Mouse (Mus musculus): Measurements from ENCODE around the gene Zbtb16. TPM values are rescaled to one million over a fixed set of nuclear protein-coding genes. Genes with fewer than 3 reads are reported as not detected.

The Zbtb16 gene
- polyA plus RNA-seq, 1 experiment from 2014 or later = 2.5 TPM

GRCm38 (mm10) chr9:48740098-48740505 is 95.9 kb downstream of the Zbtb16 start:
- Histone ChIP-seq H3K36me3 (replicated peaks; ENCODE audit: insufficient read depth, low read length) (no peaks in the 10 kb centered on the region; the same call in 1 of the 2 replicates), H3K4me1 (ENCODE audit: insufficient read depth) (peaks cover 32% of the 10 kb centered on the region), H3K4me2 (ENCODE audit: low read depth, low read length) (peak overlapping the region; percentile 29), H3K4me3 (ENCODE audit: low read depth, low read length) (no peak overlapping the region), H3K27me3 (ENCODE audit: insufficient read depth, low read length) (no peaks in the 10 kb centered on the region), H3K27ac (ENCODE audit: low read depth) (peak overlapping the region; percentile 83), H3K9ac (replicated peaks) (no peak overlapping the region), H3K9me3 (ENCODE audit: low read length) (no peaks in the 10 kb centered on the region)
- DNase-seq (peak; percentile 92), ATAC-seq (peak; percentile 73)
- TF ChIP-seq CTCF (IDR thresholded peaks at IDR 0.05; ENCODE audit: low read depth) (no peak), EP300 (IDR thresholded peaks at IDR 0.05; ENCODE audit: low read depth) (peak; percentile 97)
- WGBS (ENCODE audit: insufficient replicate concordance) = 13% methylated on average over 11 of the region's 11 CpGs

GRCm38 (mm10) chr9:48738795-48739476 is 97.1 kb downstream of the Zbtb16 start:
- H3K4me3 ChIP-seq (ENCODE audit: low read depth, low read length) = no peak overlapping the region
- TF ChIP-seq EP300 (IDR thresholded peaks at IDR 0.05; ENCODE audit: low read depth) (no peak), CTCF (IDR thresholded peaks at IDR 0.05; ENCODE audit: low read depth) (no peak)
- 76% methylated on average over 9 of the region's 9 CpGs for WGBS (ENCODE audit: insufficient replicate concordance)

GRCm38 (mm10) chr9:48737911-48738310 is 98.1 kb downstream of the Zbtb16 start:
- H3K27ac ChIP-seq (ENCODE audit: low read depth) = peak overlapping the region; percentile 86
- no peak for TF ChIP-seq EP300 (IDR thresholded peaks at IDR 0.05; ENCODE audit: low read depth)
- TF ChIP-seq CTCF (IDR thresholded peaks at IDR 0.05; ENCODE audit: low read depth) = no peak
- H3K4me2 ChIP-seq (ENCODE audit: low read depth, low read length) = no peak overlapping the region
- H3K36me3 ChIP-seq (replicated peaks; ENCODE audit: insufficient read depth, low read length) = no peaks in the 10 kb centered on the region; the same call in 1 of the 2 replicates
- WGBS (ENCODE audit: insufficient replicate concordance) = 65% methylated on average over 2 of the region's 2 CpGs
- no peak overlapping the region for H3K9ac ChIP-seq (replicated peaks)
- H3K4me1 ChIP-seq (ENCODE audit: insufficient read depth) = peaks cover 19% of the 10 kb centered on the region
- no peak overlapping the region for H3K4me3 ChIP-seq (ENCODE audit: low read depth, low read length)
- no peak for DNase-seq
- ATAC-seq = no peak
- no peaks in the 10 kb centered on the region for H3K27me3 ChIP-seq (ENCODE audit: insufficient read depth, low read length)
- no peaks in the 10 kb centered on the region for H3K9me3 ChIP-seq (ENCODE audit: low read length)

More at GRCm38 (mm10) chr9:48738795-48739476, 97.1 kb downstream of the Zbtb16 start:
- Histone ChIP-seq H3K9ac (replicated peaks) (no peak overlapping the region), H3K9me3 (ENCODE audit: low read length) (no peaks in the 10 kb centered on the region), H3K27ac (ENCODE audit: low read depth) (peak overlapping the region; percentile 86; the same call in 1 of the 2 replicates), H3K36me3 (replicated peaks; ENCODE audit: insufficient read depth, low read length) (no peaks in the 10 kb centered on the region; the same call in 1 of the 2 replicates), H3K4me2 (ENCODE audit: low read depth, low read length) (no peak overlapping the region), H3K27me3 (ENCODE audit: insufficient read depth, low read length) (no peaks in the 10 kb centered on the region), H3K4me1 (ENCODE audit: insufficient read depth) (peaks cover 23% of the 10 kb centered on the region)
- no peak for DNase-seq
- ATAC-seq = no peak

- Histone ChIP-seq H3K27me3 (ENCODE audit: insufficient read depth, low read length) (no peaks in the 10 kb centered on the region), H3K9ac (replicated peaks) (peak overlapping the region; percentile 27; the same call in 1 of the 2 replicates), H3K4me3 (ENCODE audit: low read depth, low read length) (no peak overlapping the region), H3K27ac (ENCODE audit: low read depth) (peak overlapping the region; percentile 86), H3K36me3 (replicated peaks; ENCODE audit: insufficient read depth, low read length) (no peaks in the 10 kb centered on the region; the same call in 1 of the 2 replicates), H3K4me2 (ENCODE audit: low read depth, low read length) (no peak overlapping the region), H3K9me3 (ENCODE audit: low read length) (no peaks in the 10 kb centered on the region), H3K4me1 (ENCODE audit: insufficient read depth) (peaks cover 23% of the 10 kb centered on the region)
- peak; percentile 62 for ATAC-seq
- TF ChIP-seq EP300 (IDR thresholded peaks at IDR 0.05; ENCODE audit: low read depth) = peak; percentile 96
- TF ChIP-seq CTCF (IDR thresholded peaks at IDR 0.05; ENCODE audit: low read depth) = no peak
- DNase-seq = peak; percentile 69
- WGBS (ENCODE audit: insufficient replicate concordance) = 49% methylated on average over 13 of the region's 13 CpGs
Measured at GRCm38 (mm10) chr9:48737210-48737850, 98.7 kb downstream of the Zbtb16 start.

GRCm38 (mm10) chr9:48736361-48737209 is 99.4 kb downstream of the Zbtb16 start:
- TF ChIP-seq EP300 (IDR thresholded peaks at IDR 0.05; ENCODE audit: low read depth) (peak; percentile 74), CTCF (IDR thresholded peaks at IDR 0.05; ENCODE audit: low read depth) (no peak)
- peaks cover 24% of the 10 kb centered on the region for H3K4me1 ChIP-seq (ENCODE audit: insufficient read depth)
- no peaks in the 10 kb centered on the region for H3K27me3 ChIP-seq (ENCODE audit: insufficient read depth, low read length)
- ATAC-seq (no peak), DNase-seq (no peak)
- peak overlapping the region; percentile 86 for H3K27ac ChIP-seq (ENCODE audit: low read depth)
- H3K4me3 ChIP-seq (ENCODE audit: low read depth, low read length) = no peak overlapping the region
- H3K9ac ChIP-seq (replicated peaks) = peak overlapping the region; percentile 27; the same call in 1 of the 2 replicates
- H3K9me3 ChIP-seq (ENCODE audit: low read length) = no peaks in the 10 kb centered on the region
- no peak overlapping the region for H3K4me2 ChIP-seq (ENCODE audit: low read depth, low read length)
- no peaks in the 10 kb centered on the region for H3K36me3 ChIP-seq (replicated peaks; ENCODE audit: insufficient read depth, low read length)
- 59% methylated on average over 10 of the region's 10 CpGs for WGBS (ENCODE audit: insufficient replicate concordance)
